ENCODE assay signal across 9 mouse cellular contexts in the genomic region with DNA sequence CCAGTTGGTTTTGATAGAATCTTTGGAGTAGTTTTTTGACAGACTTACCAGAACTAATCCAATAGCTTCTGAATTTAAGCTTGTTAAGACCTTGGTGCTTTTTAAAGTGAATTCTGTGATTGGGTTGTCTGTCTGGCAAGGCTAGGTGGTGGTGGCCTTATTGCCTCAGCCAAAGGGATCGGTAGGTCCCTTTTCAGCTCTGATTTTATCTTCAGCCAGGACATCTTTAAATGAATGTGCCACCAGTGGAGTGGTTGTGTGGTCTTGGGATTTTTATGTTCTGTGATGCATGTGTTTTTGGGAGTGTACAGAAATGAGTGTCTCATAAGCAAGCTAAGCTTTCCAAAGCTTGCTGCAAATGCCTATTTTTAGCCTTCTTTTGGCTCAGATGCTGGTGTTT. TPM values are rescaled to one million over a fixed set of nuclear protein-coding genes. Genes with fewer than 3 reads are reported as not detected.
DNase-seq lines count a peak whose midpoint lies in the region; ATAC-seq and TF ChIP-seq lines count a peak whose summit lies in the region.
"Had no signal": no experiment of that assay in that cellular context is flagged by ENCODE, and none has a peak within 500 bp of the region (broad histone marks: within the 10 kb centered on the region; RNA-seq: fewer than 3 reads in every experiment).

No protein-coding gene starts in this region.

- TF ChIP-seq POLR2A in bone marrow macrophage, adult 2 months (IDR thresholded peaks at IDR 0.05; ENCODE audit: borderline replicate concordance, low read depth, low read length): no peak

- H3K4me1 ChIP-seq in heart, postnatal 0 days (ENCODE audit: control insufficient read depth, insufficient read depth): peaks cover 12% of the 10 kb centered on the region
- H3K4me1 ChIP-seq in bone marrow macrophage, adult 2 months (ENCODE audit: control insufficient read depth, insufficient read depth, low read length): peaks cover 34% of the 10 kb centered on the region
- H3K4me1 ChIP-seq in hindbrain, postnatal 0 days (ENCODE audit: insufficient read depth, low read length): peaks cover 10% of the 10 kb centered on the region
- peaks cover 23% of the 10 kb centered on the region for H3K4me1 ChIP-seq in midbrain, embryonic 16.5 days (ENCODE audit: control insufficient read depth, insufficient read depth, low read length)

- H3K9ac ChIP-seq in heart, postnatal 0 days (replicated peaks; ENCODE audit: low read depth, low read length): 0 out of 2 replicates have a peak overlapping the region, but pooled peaks have one; percentile 97
- H3K9ac ChIP-seq in hindbrain, postnatal 0 days (replicated peaks; ENCODE audit: low read length): no peak overlapping the region
- no peak overlapping the region for H3K9ac ChIP-seq in midbrain, embryonic 16.5 days (ENCODE audit: low read depth, low read length)

- 3% methylated on average over 1 of the region's 1 CpGs for WGBS in heart, postnatal 0 days
- WGBS in hindbrain, postnatal 0 days: 38% methylated on average over 1 of the region's 1 CpGs
- 31% methylated on average over 1 of the region's 1 CpGs for WGBS in midbrain, embryonic 16.5 days

- no peak for TF ChIP-seq CTCF in heart, postnatal 0 days (IDR thresholded peaks at IDR 0.05; ENCODE audit: low read depth)
- TF ChIP-seq CTCF in bone marrow macrophage, adult 2 months (IDR thresholded peaks at IDR 0.05; ENCODE audit: low read depth, low read length): no peak
- TF ChIP-seq CTCF in hindbrain, postnatal 0 days (IDR thresholded peaks at IDR 0.05; ENCODE audit: low read depth): no peak

- peak overlapping the region; percentile 93 for H3K4me2 ChIP-seq in heart, postnatal 0 days (ENCODE audit: low read depth, low read length)
- H3K4me2 ChIP-seq in hindbrain, postnatal 0 days (ENCODE audit: low read depth, low read length): peak overlapping the region; percentile 94
- H3K4me2 ChIP-seq in midbrain, embryonic 16.5 days (ENCODE audit: low read length): peak overlapping the region; percentile 94

- intact Hi-C loops in heart, postnatal 14 days (cut with DNase I): loop anchor here (2.0 kb wide), 1 partner anchor 48 kb away; no protein-coding TSS in a partner anchor

- no peaks in the 10 kb centered on the region for H3K27me3 ChIP-seq in heart, postnatal 0 days (ENCODE audit: control insufficient read depth, insufficient read depth, low read length)
- no peaks in the 10 kb centered on the region for H3K27me3 ChIP-seq in hindbrain, postnatal 0 days (ENCODE audit: insufficient read depth, low read length)
- H3K27me3 ChIP-seq in midbrain, embryonic 16.5 days (ENCODE audit: control insufficient read depth, insufficient read depth, low read depth, low read length): no peaks in the 10 kb centered on the region

- no peak for DNase-seq in heart, postnatal 0 days (ENCODE audit: low spot score)
- DNase-seq in heart, postnatal 14 days: no peak
- no peak for DNase-seq in hindbrain, postnatal 0 days (ENCODE audit: low spot score)
- DNase-seq in spleen, adult 12 weeks (ENCODE audit: low spot score): no peak
- DNase-seq: gastrocnemius, postnatal 25 days had no signal

- no peaks in the 10 kb centered on the region for H3K36me3 ChIP-seq in heart, postnatal 0 days (replicated peaks; ENCODE audit: control insufficient read depth, insufficient read depth, low read length)
- H3K36me3 ChIP-seq in hindbrain, postnatal 0 days (ENCODE audit: insufficient read depth, low read length): no peaks in the 10 kb centered on the region
- no peaks in the 10 kb centered on the region for H3K36me3 ChIP-seq in midbrain, embryonic 16.5 days (ENCODE audit: control insufficient read depth, insufficient read depth, low read length)

- TF ChIP-seq EP300 in heart, postnatal 0 days (IDR thresholded peaks at IDR 0.05; ENCODE audit: low read depth): no peak

- peak overlapping the region; percentile 92; the same call in 1 of the 2 replicates for H3K27ac ChIP-seq in heart, postnatal 0 days (ENCODE audit: low read depth)
- no peak overlapping the region for H3K27ac ChIP-seq in bone marrow macrophage, adult 2 months (ENCODE audit: insufficient read depth, low read depth, low read length)
- H3K27ac ChIP-seq in hindbrain, postnatal 0 days: no peak overlapping the region
- no peak overlapping the region for H3K27ac ChIP-seq in midbrain, embryonic 16.5 days (ENCODE audit: low read length)

- H3K9me3 ChIP-seq in heart, postnatal 0 days (replicated peaks; ENCODE audit: control insufficient read depth, low read length): no peaks in the 10 kb centered on the region
- no peaks in the 10 kb centered on the region for H3K9me3 ChIP-seq in hindbrain, postnatal 0 days (ENCODE audit: low read length)
- no peaks in the 10 kb centered on the region for H3K9me3 ChIP-seq in midbrain, embryonic 16.5 days (replicated peaks; ENCODE audit: control insufficient read depth, low read length, poor library complexity, severe bottlenecking)

- H3K4me3 ChIP-seq in heart, postnatal 0 days (ENCODE audit: low read depth, low read length): peak overlapping the region; percentile 86
- peak overlapping the region; percentile 75 for H3K4me3 ChIP-seq in bone marrow macrophage, adult 2 months (ENCODE audit: insufficient read depth, low read length)
- H3K4me3 ChIP-seq in hindbrain, postnatal 0 days (ENCODE audit: low read length): peak overlapping the region; percentile 94
- H3K4me3 ChIP-seq in midbrain, embryonic 16.5 days (ENCODE audit: low read depth, low read length): peak overlapping the region; percentile 8; the same call in 1 of the 2 replicates

- no peak for ATAC-seq in heart, postnatal 0 days (ENCODE audit: insufficient read depth, low read depth)
- no peak for ATAC-seq in hindbrain, postnatal 0 days
- ATAC-seq in midbrain, embryonic 16.5 days: no peak
- ATAC-seq in frontal cortex, adult (ENCODE audit: low TSS enrichment): no peak
- no peak for ATAC-seq in granulocyte monocyte progenitor cell, adult 5-6 weeks (replicated peaks; ENCODE audit: poor library complexity, severe bottlenecking)

RNA-seq across cellular contexts. Expression of a gene that starts 2.1 kb away (rescaled TPM):
- 18.2 and 21.8 TPM in 2 replicates for total RNA-seq in heart, postnatal 0 days (2014; rRNA removed; ENCODE audit: low replicate concordance)
- 6.7 and 8.3 TPM in 2 replicates for polyA plus RNA-seq in heart, postnatal 0 days (2015; fragmentation: Nextera tagmentation; extraction: Ambion mirVana)
- total RNA-seq in heart, postnatal 14 days (2021): 10 to 100 TPM; 49.8 to 52.8 TPM
- 30.4 and 32.4 TPM in 2 replicates for polyA plus RNA-seq in bone marrow macrophage, adult 2 months (2012; ENCODE audit: insufficient read depth, insufficient read length, missing spikeins)
- total RNA-seq in hindbrain, postnatal 0 days (2014; rRNA removed): 41.0 and 42.9 TPM in 2 replicates
- 14.9 and 15.0 TPM in 2 replicates for polyA plus RNA-seq in hindbrain, postnatal 0 days (2015; fragmentation: Nextera tagmentation; extraction: Ambion mirVana)
- 17.7 and 18.4 TPM in 2 replicates for polyA plus RNA-seq in midbrain, embryonic 16.5 days (2015; fragmentation: Nextera tagmentation; extraction: Ambion mirVana)
- total RNA-seq in granulocyte monocyte progenitor cell, adult 5-6 weeks (2014; fragmentation: Nextera tagmentation): 140 and 152 TPM in 2 replicates
- 57.4 and 70.4 TPM in 2 replicates for total RNA-seq in granulocyte monocyte progenitor cell, adult 5-6 weeks (2017)

Comparison
In these comparisons a context has a peak if more than half of its experiments do, and no peak if none do; other contexts are left out.
1. H3K4me3 ChIP-seq: peak in every context shown above with its lines; median percentile 94 in hindbrain, postnatal 0 days; 86 in heart, postnatal 0 days; 75 in bone marrow macrophage, adult 2 months; 8 in midbrain, embryonic 16.5 days.